Comparison of ENCODE assay signal across 32 mouse cellular contexts in the genomic region with DNA sequence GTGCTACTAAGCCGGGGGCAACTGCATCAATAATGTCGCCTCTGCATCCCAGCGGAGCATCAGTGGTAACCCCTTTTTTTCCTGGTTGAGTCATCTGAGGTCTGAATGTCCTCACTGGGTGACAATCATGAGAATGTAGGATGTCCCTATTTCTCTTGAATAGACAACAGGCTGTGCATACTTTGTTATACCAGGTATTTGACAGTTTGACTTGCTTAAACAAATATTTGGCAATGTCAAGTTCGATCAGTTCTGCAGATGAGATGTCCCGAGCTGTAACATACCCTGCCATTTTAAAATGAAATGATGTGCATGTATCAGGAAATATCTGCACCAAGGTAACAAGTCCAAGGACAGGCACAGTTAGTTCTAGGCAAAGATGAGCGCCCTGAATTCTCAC. TPM values are rescaled to one million over a fixed set of nuclear protein-coding genes. Genes with fewer than 3 reads are reported as not detected.
"Had no signal": no experiment of that assay in that cellular context is flagged by ENCODE, and none has a peak within 500 bp of the region (broad histone marks: within the 10 kb centered on the region; RNA-seq: fewer than 3 reads in every experiment).

No protein-coding gene starts in this region.

- H3K4me3 ChIP-seq: left cerebral cortex, adult 2 months; limb, embryonic 10.5 days; limb, embryonic 12.5 days; limb, embryonic 13.5 days; limb, embryonic 15.5 days; liver, embryonic 12.5 days; liver, embryonic 13.5 days; liver, embryonic 15.5 days; lung, embryonic 15.5 days; megakaryocyte, embryonic 14.5 days; midbrain, embryonic 10.5 days; midbrain, embryonic 12.5 days; midbrain, embryonic 13.5 days; midbrain, embryonic 15.5 days; myocyte; neural tube, embryonic 12.5 days had no signal

- H3K4me1 ChIP-seq: limb, embryonic 10.5 days; limb, embryonic 12.5 days; limb, embryonic 13.5 days; limb, embryonic 15.5 days; liver, embryonic 12.5 days; liver, embryonic 13.5 days; liver, embryonic 15.5 days; lung, embryonic 15.5 days; megakaryocyte, embryonic 14.5 days; midbrain, embryonic 10.5 days; neural tube, embryonic 12.5 days had no signal

- H3K27me3 ChIP-seq: limb, embryonic 15.5 days; liver, embryonic 12.5 days; liver, embryonic 13.5 days; liver, embryonic 15.5 days; lung, embryonic 15.5 days; midbrain, embryonic 12.5 days; midbrain, embryonic 13.5 days; midbrain, embryonic 15.5 days; neural tube, embryonic 12.5 days had no signal

- H3K27ac ChIP-seq: left cerebral cortex, adult 2 months; limb, embryonic 10.5 days; limb, embryonic 12.5 days; limb, embryonic 13.5 days; limb, embryonic 15.5 days; liver, embryonic 12.5 days; liver, embryonic 13.5 days; liver, embryonic 14.5 days; liver, embryonic 15.5 days; lung, embryonic 15.5 days; macrophage; midbrain, embryonic 10.5 days; midbrain, embryonic 12.5 days; midbrain, embryonic 13.5 days; midbrain, embryonic 15.5 days; neural tube, embryonic 12.5 days had no signal

- H3K4me2 ChIP-seq: limb, embryonic 12.5 days; limb, embryonic 13.5 days; limb, embryonic 15.5 days; liver, embryonic 11.5 days; liver, embryonic 12.5 days; liver, embryonic 13.5 days; liver, embryonic 15.5 days; lung, embryonic 14.5 days; lung, embryonic 15.5 days; midbrain, embryonic 12.5 days; midbrain, embryonic 13.5 days; midbrain, embryonic 15.5 days; neural tube, embryonic 12.5 days had no signal

- ATAC-seq: liver, embryonic 12.5 days; lung, postnatal 0 days; midbrain, embryonic 13.5 days; midbrain, embryonic 15.5 days; midbrain, embryonic 16.5 days had no signal

- DNase-seq: left cerebral cortex, postnatal 4 days; liver, embryonic 13.5 days; lung, adult 18-20 months; lung, adult 2 months; lung, embryonic 14.5 days; lung, postnatal 10 days; lung, postnatal 14 days; lung, postnatal 36 days; midbrain, embryonic 14.5 days had no signal

- H3K9ac ChIP-seq: limb, embryonic 12.5 days; limb, embryonic 13.5 days; limb, embryonic 15.5 days; liver, embryonic 12.5 days; liver, embryonic 13.5 days; liver, embryonic 14.5 days; liver, embryonic 15.5 days; lung, embryonic 14.5 days; lung, embryonic 15.5 days; midbrain, embryonic 12.5 days; midbrain, embryonic 13.5 days; midbrain, embryonic 15.5 days; neural tube, embryonic 12.5 days had no signal

- H3K9me3 ChIP-seq: limb, embryonic 10.5 days; limb, embryonic 12.5 days; limb, embryonic 13.5 days; limb, embryonic 15.5 days; liver, embryonic 12.5 days; liver, embryonic 13.5 days; liver, embryonic 15.5 days; lung, embryonic 15.5 days; midbrain, embryonic 10.5 days; midbrain, embryonic 12.5 days; midbrain, embryonic 13.5 days; midbrain, embryonic 15.5 days; neural tube, embryonic 12.5 days had no signal

- H3K36me3 ChIP-seq: limb, embryonic 10.5 days; limb, embryonic 12.5 days; limb, embryonic 13.5 days; limb, embryonic 15.5 days; liver, embryonic 12.5 days; liver, embryonic 13.5 days; liver, embryonic 15.5 days; lung, embryonic 15.5 days; midbrain, embryonic 10.5 days; midbrain, embryonic 12.5 days; midbrain, embryonic 13.5 days; midbrain, embryonic 15.5 days; neural tube, embryonic 12.5 days had no signal

RNA-seq across cellular contexts. Expression of gene Slc6a12, which starts 58.3 kb away (rescaled TPM):
- total RNA-seq: megakaryocyte-erythroid progenitor cell, adult 5-6 weeks had no signal
- polyA plus RNA-seq: limb, embryonic 12.5 days; limb, embryonic 13.5 days; lung, embryonic 14.5 days; lung, embryonic 15.5 days; lung, embryonic 16.5 days; lung, postnatal 0 days; macrophage; midbrain, embryonic 10.5 days; myocyte; neural tube, embryonic 11.5 days had no signal
